Mouse (Mus musculus) urinary bladder, postnatal 14 days (tissue): ENCODE measurements at regions not wholly inside any gene's neighbourhood (a gene's known extent, or its start where the extent isn't known, plus 50 kb on each side); places are given as distances from the start of the nearest gene placed in this dataset.

Source experiments
- DNase-seq: peaks from one replicate; pipeline ENCODE4 v3.0.0; 2021; ENCODE audit warnings: low spot score

DNA sequence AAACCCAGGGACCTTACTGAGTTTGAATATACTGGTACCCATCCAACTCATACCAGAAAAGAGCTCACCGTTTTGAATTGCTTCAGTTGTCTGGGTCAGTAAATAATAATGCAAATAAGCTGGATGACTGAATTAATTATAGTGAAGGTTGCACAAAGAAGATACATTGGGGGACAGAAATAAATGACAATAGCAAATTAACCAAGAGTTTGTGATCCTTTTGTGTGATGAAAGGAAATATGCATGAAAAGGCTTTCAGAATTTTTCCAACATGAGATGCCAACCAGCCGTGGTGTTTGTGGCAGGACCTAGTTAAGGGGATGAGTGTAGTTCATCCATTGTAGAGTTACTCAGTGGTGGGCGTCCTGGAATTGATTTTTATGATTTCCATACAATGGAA, 186.5 kb upstream of the Pik3r1 start:
- DNase-seq: no peak

DNA sequence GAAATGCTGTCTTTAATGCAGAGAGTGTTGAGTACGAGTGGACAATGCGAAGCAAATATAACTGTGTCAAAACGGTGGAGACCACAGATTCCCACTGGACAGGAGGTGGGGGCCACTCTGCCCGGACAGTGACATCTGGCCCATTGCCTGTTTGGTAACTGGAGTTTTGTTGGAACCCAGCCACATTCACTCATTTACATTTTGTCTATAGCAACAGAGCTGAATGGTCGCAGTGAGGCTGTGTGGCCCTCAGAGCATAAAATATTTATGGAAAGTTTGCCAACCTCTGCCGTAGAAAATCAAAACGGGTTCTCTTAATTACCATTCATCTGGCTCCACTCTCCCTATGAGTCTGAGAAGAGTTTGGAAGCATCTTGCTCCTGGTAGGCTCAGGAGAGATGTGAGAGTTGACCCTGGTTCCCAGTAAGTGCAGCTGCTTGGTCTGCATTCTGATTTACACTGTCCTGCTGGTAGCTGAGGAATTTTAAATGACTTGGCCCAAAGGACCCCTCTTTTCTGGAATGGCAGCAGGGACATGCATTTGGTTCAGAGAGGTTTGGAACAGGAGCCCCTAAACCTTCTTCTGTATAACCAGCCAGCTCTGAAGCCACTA, 187.9 kb upstream of the Pik3r1 start:
- no peak for DNase-seq

DNA sequence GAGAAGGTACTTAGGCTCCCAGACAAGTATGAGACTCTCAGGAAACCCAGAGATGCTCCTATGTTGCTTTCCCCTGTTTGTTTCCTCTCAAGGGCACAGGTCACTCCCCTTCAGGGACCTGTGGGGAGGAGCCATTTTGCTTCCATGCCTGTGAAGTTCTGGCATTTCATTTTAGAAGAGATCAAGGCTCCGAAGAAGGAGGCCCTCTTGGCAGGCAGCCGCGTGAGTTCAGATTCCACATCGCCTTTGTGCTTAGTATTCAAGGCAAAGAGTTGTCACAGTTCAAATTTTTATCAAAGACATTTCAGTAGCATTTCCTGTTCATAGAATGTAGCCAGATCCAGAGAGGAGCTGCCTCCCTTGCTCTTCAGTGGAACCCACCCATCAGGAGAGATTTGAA, 189.8 kb upstream of the Pik3r1 start:
- no peak for DNase-seq

DNA sequence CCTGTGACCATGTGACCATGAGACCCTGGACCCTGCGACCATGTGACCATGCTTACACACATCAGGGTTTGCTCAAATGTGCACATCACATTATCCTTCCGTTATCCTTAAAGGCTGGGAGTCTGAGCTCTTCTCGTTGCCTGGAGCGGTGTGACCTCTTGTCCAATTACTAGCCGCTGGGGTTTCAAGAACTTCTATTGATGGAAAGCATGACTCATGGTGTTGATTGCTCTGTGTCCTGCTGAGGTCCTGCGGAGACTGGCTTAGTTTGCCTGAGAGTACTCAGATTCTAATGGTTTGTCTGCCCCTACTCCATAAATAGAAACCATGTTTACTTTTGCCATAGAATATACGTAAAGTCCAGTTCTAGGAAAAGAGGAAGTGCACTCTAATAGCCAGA, 197.5 kb upstream of the Pik3r1 start:
- no peak for DNase-seq

DNA sequence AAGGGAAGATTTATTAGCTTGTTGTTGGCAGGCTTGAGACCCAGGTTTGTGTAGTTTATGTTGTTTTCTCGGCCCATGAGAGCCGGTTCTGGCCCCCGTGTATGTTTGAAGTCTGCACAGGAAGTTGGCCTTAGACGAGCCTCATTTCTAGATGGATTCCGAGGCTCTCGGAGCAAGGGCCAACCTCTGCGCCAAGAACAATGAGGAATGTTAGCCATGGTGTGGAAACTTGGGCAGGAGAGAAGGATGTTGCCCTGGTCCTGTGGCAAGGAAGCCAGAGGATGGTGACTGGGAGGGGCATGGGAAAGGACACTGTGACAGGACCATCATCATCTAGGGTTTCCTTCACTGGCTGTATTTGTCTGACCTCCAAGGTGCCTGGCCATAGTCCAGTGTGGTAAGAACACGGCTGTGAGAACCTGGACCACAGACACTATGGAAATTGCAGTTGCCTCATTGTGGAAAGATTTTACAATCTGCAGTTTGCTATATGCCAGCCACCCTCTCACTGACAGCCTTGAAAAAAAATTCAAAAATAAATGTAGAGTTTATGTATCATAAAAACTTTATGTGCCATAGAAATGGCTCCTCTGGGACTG, 198.9 kb upstream of the Pik3r1 start:
- DNase-seq: no peak

DNA sequence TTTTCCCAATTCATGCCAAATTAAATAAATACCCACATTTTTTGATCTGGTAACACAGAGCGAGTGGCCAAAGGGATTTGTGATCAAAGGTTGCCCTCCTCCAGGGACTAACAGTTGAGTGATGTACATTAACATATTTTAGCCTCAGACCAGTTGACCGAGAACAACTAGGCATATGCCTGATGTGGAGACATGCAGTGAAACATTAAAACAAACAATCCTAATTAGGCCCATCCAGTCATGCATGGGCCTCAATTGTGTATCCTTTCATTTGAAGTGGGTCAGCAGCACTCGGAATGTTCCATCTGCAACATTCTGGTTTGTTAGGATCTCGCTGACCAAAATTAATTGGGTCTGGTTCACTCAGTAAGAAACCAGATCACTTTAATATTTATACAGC, 199.4 kb upstream of the Pik3r1 start:
- no peak for DNase-seq

DNA sequence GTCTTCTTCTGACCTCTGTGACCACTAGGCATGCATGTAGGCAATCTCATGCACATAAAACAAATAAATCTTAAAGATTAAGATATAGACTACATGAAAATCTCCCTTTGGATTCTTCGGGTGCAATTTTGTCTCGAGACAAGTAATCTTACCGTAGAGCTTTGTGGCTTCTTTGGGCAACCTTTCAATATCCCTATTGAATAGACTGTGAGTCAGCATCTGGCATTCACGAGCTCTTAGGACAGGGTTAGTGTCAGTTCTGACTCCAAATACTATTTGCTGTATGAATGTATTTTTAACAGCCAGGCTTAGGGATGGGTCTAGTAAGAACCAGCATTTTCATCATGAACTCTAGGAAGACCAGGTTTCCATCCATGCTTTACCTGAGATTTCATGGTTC, 208.7 kb upstream of the Pik3r1 start:
- no peak for DNase-seq

DNA sequence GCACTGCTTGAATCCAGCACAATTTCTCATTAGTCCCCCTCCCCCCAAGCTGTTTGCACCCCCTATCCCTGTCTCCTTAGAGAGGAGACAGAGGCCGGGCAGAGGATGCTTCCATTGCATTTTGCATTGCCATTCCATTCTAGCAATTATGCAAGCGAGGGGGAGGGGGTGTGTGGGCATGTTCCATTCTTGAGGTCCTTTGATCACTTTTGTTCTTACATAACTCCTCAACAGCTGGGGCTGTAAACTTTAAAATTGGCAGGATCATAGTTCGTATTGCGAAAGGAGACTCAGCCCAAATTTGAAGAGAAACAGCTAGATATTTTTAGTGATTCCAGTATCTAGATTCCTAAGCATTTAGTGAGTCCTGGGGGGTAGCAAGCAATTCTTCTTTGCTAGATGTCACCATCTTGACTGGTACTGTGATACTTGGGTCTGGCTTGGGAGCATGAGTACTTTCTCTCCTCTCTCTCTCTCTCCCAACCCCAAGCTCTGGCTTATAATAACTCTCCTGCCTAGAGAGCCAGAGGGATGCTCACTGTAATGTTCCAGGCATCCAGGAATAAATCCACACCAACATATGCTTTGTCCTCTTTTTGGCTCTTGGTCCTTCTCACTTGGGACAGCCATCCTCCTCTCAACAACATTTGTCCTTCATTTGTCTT, 212.3 kb upstream of the Pik3r1 start:
- DNase-seq: peak; percentile 57

DNA sequence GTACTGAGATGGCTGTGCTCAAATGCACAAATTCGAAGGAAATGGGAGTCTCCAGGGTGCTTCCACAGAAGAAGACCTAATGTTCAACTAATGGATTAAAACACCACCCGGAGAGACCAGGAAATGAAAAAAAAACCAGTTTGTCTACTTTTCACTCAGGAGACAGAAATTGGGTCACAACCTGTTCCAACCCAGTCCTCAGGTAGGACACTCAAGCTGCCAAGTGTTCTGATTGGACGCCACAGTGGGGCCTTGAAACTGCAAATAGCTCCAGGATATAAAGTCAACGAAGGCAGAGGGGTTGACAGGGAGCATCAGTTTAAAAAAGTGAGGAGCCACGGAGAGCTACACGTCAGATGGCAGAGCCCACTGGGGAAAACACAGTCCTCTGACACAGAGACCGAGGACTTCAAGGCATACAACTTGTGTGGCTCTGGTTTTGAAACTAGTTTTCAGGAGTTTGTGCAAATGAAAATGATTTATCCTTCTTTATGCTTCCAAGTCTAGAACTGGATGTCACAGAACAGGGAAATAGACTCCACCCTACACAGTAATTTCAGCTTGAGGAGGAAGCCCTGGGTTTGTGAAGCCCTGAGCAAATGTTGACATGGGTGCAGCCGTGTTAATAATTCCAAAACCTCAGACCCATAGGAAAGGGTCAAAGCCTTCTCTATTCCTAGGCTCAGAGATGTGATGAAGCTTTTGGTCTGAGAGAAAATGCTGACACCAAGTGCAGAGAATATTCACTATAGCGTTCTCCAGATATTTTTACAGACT, 220.8 kb upstream of the Pik3r1 start:
- DNase-seq: no peak

DNA sequence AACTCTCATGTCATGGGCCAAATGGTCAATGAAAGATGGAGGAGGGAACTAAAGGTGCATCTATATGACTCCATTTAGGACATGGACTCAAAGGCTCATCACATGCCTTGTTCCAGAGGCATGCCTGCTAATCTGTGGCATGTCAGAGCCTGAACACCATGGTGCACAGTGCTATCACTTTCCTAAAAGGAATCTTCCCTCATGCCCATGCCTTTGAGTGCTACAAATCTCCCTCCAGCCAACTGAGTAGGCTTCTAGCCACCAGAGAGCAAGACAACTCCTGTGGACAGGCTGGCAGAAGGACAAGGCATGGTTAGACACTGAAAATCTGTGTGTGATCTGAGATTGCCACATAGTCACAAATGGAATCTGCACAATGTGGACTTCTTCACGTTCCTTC, 223.7 kb upstream of the Pik3r1 start:
- DNase-seq: no peak

DNA sequence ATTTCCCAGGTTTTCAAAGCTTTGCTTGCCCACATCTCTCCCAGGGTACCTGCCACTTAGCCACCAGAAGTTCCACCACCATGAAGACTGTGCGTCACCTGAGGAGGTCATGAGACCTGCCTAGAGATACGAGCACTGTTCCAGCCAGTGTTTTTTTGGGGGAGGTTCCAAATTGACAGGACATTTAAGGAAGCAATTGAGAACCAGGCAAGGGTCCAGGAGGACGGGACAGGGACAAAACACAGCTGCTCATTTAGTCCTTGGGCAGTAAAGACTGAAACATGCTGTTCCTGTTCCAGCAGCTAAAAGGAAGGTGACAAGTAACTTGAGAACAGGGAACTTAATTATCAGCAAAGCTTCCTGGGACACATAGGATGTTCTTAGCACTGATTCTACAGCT, 226.8 kb upstream of the Pik3r1 start:
- peak; percentile 33 for DNase-seq

DNA sequence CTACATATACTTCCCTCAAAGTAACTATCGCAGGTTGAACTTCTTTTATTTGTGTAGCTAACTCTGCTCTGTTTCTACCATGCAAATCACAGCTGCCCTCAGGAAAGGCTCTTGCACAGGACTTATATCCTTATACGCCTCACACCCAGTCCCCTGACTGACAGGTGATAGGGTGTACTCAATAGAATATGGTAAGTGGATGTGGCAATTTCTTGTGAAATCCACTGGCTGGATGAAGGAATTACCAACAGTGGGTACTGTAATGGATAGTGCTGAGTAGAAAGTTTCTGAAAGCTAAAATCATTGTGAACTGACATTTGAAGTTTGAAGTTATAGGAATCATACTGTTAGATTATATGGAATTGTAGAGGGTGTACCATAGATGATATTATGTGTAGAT, 227.5 kb upstream of the Pik3r1 start:
- DNase-seq: no peak

DNA sequence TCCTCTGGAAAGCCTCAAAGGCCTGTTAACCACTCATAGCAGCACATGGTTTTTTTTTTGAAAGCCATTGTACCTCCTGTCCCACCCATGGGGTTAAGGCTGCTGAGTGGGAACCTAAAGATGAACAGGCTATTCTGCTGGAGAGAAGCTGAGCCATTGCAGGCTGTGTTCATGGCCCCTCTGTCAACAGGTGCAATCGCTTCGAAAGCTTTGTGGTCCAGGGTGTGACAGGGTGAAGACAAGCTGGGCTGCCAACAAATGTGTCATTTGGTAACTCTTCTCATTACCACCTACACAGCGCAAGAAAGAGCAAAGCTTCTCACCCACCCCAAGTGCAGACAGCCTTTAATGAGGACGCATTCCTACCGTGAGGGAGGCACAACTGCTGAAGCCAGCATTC, 228.1 kb upstream of the Pik3r1 start:
- DNase-seq: no peak

DNA sequence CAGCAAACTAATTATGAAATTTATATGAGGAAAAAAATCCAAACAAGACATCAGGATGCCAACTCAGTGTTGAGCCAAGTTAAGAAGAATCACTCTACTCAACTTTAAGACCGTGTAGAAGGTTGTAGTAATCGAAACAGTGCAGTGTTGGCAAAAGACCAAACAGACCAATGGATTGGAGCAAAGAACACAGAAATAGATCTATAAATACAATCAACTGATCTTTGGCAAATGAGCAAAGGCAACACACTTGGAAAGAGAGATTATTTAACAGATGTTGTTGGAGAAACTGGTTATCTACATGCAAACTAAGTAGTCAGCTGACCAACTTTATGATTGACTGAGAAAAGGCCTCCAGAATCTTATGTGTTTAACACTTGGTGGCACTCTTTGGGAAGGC, 229.4 kb upstream of the Pik3r1 start:
- no peak for DNase-seq

DNA sequence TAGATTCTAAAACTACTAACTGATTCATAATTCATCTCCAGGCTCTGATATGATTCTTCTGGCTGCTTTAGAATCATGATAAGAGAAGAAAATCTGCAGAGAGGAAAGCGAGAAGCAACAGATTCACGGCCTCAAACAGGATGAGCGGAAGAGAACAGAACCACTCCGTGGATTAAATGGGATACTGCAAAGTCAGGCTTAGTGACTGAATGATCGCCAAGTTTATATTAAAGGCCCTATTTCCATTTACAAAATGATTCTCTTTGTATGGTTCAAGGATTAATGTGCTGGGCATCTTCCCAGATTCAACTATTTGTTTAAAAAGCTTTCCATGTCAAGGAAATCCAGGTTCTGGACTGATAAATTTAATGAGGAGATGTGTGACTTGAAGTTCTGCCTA, 238.5 kb upstream of the Pik3r1 start:
- no peak for DNase-seq

DNA sequence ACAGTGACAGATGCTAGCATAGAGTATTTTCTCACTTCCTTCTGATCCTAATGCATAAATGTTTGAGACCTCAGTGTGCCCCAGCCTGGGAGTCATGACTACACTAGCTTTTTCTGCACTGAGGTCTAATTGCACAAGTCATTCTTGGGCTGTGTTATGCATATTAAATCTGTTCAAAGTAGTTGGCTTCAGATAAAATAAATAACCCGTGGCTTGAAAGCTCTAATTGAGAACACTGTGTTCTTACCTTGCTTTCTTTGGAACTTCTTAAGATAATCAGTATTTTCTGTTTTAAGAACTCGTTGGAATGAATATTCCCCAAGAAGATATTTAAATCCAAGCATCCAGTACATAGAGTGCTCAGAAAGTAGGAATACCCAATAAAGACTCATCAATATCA, 243.9 kb upstream of the Pik3r1 start:
- no peak for DNase-seq

DNA sequence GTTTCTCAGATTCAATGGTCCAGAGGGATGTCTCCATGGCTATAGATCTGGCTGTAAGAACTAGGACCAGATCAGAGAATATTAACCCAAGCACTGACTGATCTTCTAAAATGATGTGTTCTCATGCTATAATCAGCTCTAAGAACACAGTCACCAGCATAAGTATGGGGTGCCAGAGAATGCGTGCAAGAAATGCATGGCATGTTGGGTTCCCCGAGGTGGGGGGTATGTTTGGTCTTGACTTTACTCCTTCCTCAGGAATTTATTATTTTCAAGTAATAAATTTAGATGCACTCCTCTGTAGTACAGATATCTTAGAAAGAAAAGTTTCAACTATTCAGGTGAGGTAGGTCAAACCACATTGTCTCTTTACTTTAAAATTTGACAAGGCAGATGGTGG, 246.5 kb upstream of the Pik3r1 start:
- DNase-seq: no peak

DNA sequence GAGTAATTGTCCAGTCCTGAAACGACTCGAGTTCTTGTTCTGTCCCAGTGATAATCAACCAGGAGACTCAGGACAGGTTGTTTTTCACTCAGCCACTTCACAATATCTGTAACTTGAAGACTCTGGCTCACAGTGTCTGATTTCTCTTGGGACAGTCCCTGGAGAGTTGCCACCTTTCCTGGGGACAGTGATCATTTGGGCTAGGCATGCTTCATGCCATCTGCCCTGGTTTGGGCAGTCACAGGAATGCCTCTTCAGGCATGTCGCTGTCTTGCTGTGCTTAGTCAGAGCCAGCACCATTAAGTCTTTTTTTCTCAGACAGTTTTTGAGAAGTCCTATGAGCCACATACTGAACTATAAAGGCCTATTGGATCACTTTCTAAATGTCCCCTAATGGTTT, 246.9 kb upstream of the Pik3r1 start:
- no peak for DNase-seq

DNA sequence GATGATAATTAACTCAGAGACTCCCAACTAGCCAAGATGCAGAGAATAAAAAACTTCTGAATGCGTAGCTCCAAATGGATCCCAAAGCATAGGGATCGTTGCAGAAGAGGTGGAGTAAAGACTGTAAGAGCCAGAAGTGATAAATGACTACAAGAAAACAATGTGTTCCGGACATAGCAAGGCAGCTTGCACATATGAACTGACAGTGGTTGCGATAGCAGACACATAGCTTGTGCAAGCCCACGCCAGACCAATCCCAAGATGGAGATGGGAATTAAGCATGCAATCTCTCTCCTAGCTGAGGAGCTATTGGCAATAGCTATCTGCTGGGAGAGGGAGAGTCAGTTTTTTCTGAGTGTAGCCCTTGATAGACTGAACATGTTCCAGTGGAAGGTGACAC, 248.5 kb upstream of the Pik3r1 start:
- no peak for DNase-seq

DNA sequence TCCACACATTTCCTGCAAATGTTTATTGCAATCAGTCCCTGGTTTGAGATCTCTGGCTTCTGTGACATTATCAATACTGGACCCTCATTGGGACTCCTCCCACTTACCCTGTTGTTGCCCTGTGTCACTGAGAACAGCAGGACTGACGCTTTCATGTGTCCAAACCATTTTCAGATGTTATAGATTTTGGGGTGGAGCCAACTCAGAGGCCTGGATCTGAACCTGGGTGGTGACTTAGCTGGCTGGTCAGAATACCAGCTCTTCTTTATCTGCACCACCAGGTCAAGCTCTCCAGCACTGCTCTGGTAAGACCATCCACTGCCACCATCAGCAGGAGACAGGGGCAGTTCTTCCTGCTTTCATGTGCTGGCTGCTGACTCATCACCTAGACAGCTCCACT, 254.3 kb upstream of the Pik3r1 start:
- no peak for DNase-seq

DNA sequence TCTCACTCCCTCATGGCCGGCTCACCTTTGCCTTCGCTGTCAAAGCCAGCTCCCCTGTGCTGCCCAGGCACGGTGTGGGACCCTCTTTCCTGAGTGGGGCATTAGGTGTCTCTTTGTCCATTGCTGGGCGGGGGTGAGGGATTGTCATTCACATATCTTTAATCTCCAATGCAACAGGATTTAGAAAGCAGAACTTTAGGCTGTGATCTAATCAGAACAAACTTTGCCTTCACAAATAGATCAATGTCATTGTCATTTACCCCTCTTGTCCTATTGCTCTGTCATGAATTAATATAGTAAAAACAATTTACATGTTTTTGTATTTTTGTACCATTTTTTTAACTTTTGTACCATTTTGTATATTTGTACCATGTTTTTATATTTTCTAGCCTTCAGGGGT, 254.7 kb upstream of the Pik3r1 start:
- no peak for DNase-seq

DNA sequence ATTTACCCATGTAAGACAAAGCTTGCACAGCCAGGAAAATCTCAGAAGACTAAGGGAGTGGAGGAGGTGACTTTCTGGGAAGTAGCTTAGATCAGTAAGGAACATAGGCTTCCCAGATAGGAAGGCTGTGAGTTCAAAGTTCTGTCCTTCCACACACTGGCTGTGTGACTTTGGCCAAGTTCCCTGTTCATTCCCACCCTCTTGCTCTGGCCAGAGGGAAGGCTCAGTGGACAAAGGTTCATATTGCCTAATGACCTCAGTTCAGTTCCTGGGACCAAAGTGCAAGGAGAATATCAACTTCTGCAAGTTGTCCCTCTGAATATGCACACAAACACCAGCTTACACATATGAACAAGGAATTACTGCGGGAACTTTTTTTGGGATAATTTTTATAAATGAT, 255.6 kb upstream of the Pik3r1 start:
- no peak for DNase-seq

DNA sequence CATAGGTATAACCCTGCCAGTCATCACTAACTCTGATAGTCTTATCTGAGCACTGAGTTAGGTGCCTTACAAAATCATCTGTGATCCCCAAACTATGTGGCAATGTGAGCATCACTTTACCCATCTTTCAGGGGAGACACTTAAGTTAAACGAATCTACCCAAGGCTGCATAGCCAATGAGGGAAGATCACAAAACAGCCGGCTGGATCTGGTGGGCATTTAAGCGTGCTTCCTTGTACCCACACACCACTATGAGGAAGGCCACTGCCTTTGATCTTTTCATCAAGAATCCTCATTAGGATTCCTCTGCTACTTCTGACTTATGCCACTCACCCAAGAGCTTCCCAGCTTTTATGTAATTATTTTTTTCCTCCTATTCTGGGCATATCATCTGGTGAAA, 257.1 kb upstream of the Pik3r1 start:
- no peak for DNase-seq
